Mouse (Mus musculus) erythroblast, embryonic 14.5 days (primary cell): Measurements from ENCODE around the gene Hltf. TPM values are rescaled to one million over a fixed set of nuclear protein-coding genes. Genes with fewer than 3 reads are reported as not detected.

Experiments
- H3K27me3 ChIP-seq: 2 replicates; pipeline ENCODE4 v1.6.1; 2012; ENCODE audit warnings: inconsistent platforms; ENCODE audit not compliant: control insufficient read depth
- H3K36me3 ChIP-seq: 2 replicates; pipeline ENCODE4 v1.6.1; 2012; ENCODE audit warnings: mild to moderate bottlenecking, inconsistent platforms; ENCODE audit not compliant: control insufficient read depth
- H3K4me1 ChIP-seq: 2 replicates; pipeline ENCODE4 v1.6.1; 2012; ENCODE audit warnings: inconsistent platforms; ENCODE audit not compliant: control insufficient read depth
- H3K4me3 ChIP-seq: replicated peaks from 2 replicates; pipeline ENCODE3; 2012; ENCODE audit warnings: moderate library complexity, mild to moderate bottlenecking, inconsistent platforms
- H3K9me3 ChIP-seq: 2 replicates; pipeline ENCODE4 v1.6.1; 2012; ENCODE audit warnings: low read length, inconsistent platforms, mixed read lengths; ENCODE audit not compliant: control insufficient read depth
- GATA1 ChIP-seq: IDR thresholded peaks from 2 replicates; pipeline ENCODE4 v1.6.1; 2012; ENCODE audit warnings: low read length, inconsistent platforms, mixed read lengths
- TAL1 ChIP-seq: IDR thresholded peaks from 3 replicates; pipeline ENCODE4 v1.6.1; 2012; ENCODE audit warnings: low read length, inconsistent platforms, mixed read lengths
- polyA plus RNA-seq: library from polyadenylated mRNA; stranded (reverse); fragments of >175 nt; gene quantifications from 2 replicates; pipeline ENCODE4 v1.2.3, GENCODE M21; 2012

Gene Hltf
- polyA plus RNA-seq, 1 experiment: 0.17 TPM

GRCm38 (mm10) chr3:20127047-20127595, 69.5 kb downstream of the Hltf start:
- Histone ChIP-seq H3K36me3 (peaks cover 10% of the 10 kb centered on the region), H3K4me3 (no peak overlapping the region), H3K27me3 (no peaks in the 10 kb centered on the region), H3K9me3 (no peaks in the 10 kb centered on the region), H3K4me1 (no peaks in the 10 kb centered on the region)
- TF ChIP-seq GATA1 (no peak), TAL1 (no peak)

GRCm38 (mm10) chr3:20129491-20129890, 71.9 kb downstream of the Hltf start:
- H3K27me3 ChIP-seq: no peaks in the 10 kb centered on the region
- H3K4me1 ChIP-seq: no peaks in the 10 kb centered on the region
- peaks cover 8% of the 10 kb centered on the region for H3K36me3 ChIP-seq
- TF ChIP-seq GATA1: no peak
- no peak for TF ChIP-seq TAL1
- H3K9me3 ChIP-seq: no peaks in the 10 kb centered on the region
- H3K4me3 ChIP-seq: no peak overlapping the region

GRCm38 (mm10) chr3:20130456-20131349, 73.1 kb downstream of the Hltf start:
- H3K4me3 ChIP-seq: no peak overlapping the region
- H3K9me3 ChIP-seq: no peaks in the 10 kb centered on the region
- H3K4me1 ChIP-seq: no peaks in the 10 kb centered on the region
- H3K27me3 ChIP-seq: no peaks in the 10 kb centered on the region
- TF ChIP-seq TAL1: no peak
- no peak for TF ChIP-seq GATA1
- peaks cover 8% of the 10 kb centered on the region for H3K36me3 ChIP-seq

- H3K27me3 ChIP-seq: no peaks in the 10 kb centered on the region
- H3K9me3 ChIP-seq: no peaks in the 10 kb centered on the region
- TF ChIP-seq TAL1: no peak
- TF ChIP-seq GATA1: no peak
- H3K36me3 ChIP-seq: peaks cover 8% of the 10 kb centered on the region
- H3K4me3 ChIP-seq: no peak overlapping the region
- H3K4me1 ChIP-seq: no peaks in the 10 kb centered on the region
These were observed 73.7 kb downstream of the Hltf start for GRCm38 (mm10) chr3:20131350-20131720.

GRCm38 (mm10) chr3:20132731-20133130, 75.1 kb downstream of the Hltf start:
- Histone ChIP-seq H3K4me1 (no peaks in the 10 kb centered on the region), H3K27me3 (no peaks in the 10 kb centered on the region), H3K4me3 (no peak overlapping the region), H3K9me3 (no peaks in the 10 kb centered on the region), H3K36me3 (peaks cover 10% of the 10 kb centered on the region)
- no peak for TF ChIP-seq TAL1
- TF ChIP-seq GATA1: no peak

- Histone ChIP-seq H3K36me3 (peaks cover 10% of the 10 kb centered on the region), H3K9me3 (no peaks in the 10 kb centered on the region), H3K27me3 (no peaks in the 10 kb centered on the region), H3K4me1 (no peaks in the 10 kb centered on the region), H3K4me3 (no peak overlapping the region)
- TF ChIP-seq TAL1 (no peak), GATA1 (no peak)
These were observed 76.1 kb downstream of the Hltf start for GRCm38 (mm10) chr3:20133745-20134144.

- TF ChIP-seq GATA1 (no peak), TAL1 (no peak)
- no peak overlapping the region for H3K4me3 ChIP-seq
- no peaks in the 10 kb centered on the region for H3K4me1 ChIP-seq
These were observed 76.9 kb downstream of the Hltf start for GRCm38 (mm10) chr3:20134545-20134944.

GRCm38 (mm10) chr3:20136868-20137581, 79.4 kb downstream of the Hltf start:
- H3K36me3 ChIP-seq: peaks cover 5% of the 10 kb centered on the region
- no peaks in the 10 kb centered on the region for H3K4me1 ChIP-seq
- no peak for TF ChIP-seq TAL1
- no peak for TF ChIP-seq GATA1
- H3K27me3 ChIP-seq: no peaks in the 10 kb centered on the region
- no peak overlapping the region for H3K4me3 ChIP-seq
- no peaks in the 10 kb centered on the region for H3K9me3 ChIP-seq

More at GRCm38 (mm10) chr3:20134545-20134944, 76.9 kb downstream of the Hltf start:
- H3K27me3 ChIP-seq: no peaks in the 10 kb centered on the region
- peaks cover 10% of the 10 kb centered on the region for H3K36me3 ChIP-seq
- H3K9me3 ChIP-seq: no peaks in the 10 kb centered on the region

GRCm38 (mm10) chr3:20141240-20141639, 83.6 kb downstream of the Hltf start:
- Histone ChIP-seq H3K4me1 (no peaks in the 10 kb centered on the region), H3K9me3 (no peaks in the 10 kb centered on the region), H3K36me3 (peaks cover 2% of the 10 kb centered on the region), H3K4me3 (no peak overlapping the region), H3K27me3 (no peaks in the 10 kb centered on the region)
- no peak for TF ChIP-seq GATA1
- no peak for TF ChIP-seq TAL1
